Mouse (Mus musculus) MEL-GATA-1-ER (cell line): ENCODE results near the gene Depdc7.
A peak's percentile ranks its signal among the peaks of the same experiment; 100 is the strongest.

Experiments used
- DNase-seq: peaks from one replicate; pipeline ENCODE4 v3.0.0-alpha.2; 2012; ENCODE audit warnings: low read depth; ENCODE audit errors: extremely low read depth

Gene Depdc7

GRCm38 (mm10) chr2:104716279-104716678 lies 26.4 kb downstream of the Depdc7 start, which contains the start of gene Pin1rt1:
Gene Pin1rt1, minus strand, starts transcription at chr2:104716379.
- DNase-seq, result no peak

GRCm38 (mm10) chr2:104714254-104714691 lies 28.4 kb downstream of the Depdc7 start:
- no peak for DNase-seq

- no peak for DNase-seq
Observed at GRCm38 (mm10) chr2:104712486-104712809, 30.2 kb downstream of the Depdc7 start.

- DNase-seq, result no peak
Observed at GRCm38 (mm10) chr2:104711585-104712485, 30.8 kb downstream of the Depdc7 start, which contains the start of gene Tcp11l1. Gene Tcp11l1, minus strand, starts transcription at chr2:104712169.

GRCm38 (mm10) chr2:104710670-104711370 lies 31.9 kb downstream of the Depdc7 start:
- peak; percentile 69 for DNase-seq

GRCm38 (mm10) chr2:104709786-104710337 lies 32.8 kb downstream of the Depdc7 start:
- DNase-seq, result no peak

- no peak for DNase-seq
Observed at GRCm38 (mm10) chr2:104704355-104704754, 38.3 kb downstream of the Depdc7 start.

- no peak for DNase-seq
Observed at GRCm38 (mm10) chr2:104703158-104703557, 39.5 kb downstream of the Depdc7 start.

- no peak for DNase-seq
Observed at GRCm38 (mm10) chr2:104699659-104700058, 43.0 kb downstream of the Depdc7 start.

- DNase-seq, result no peak
Observed at GRCm38 (mm10) chr2:104692551-104692950, 50.1 kb downstream of the Depdc7 start.

GRCm38 (mm10) chr2:104690720-104691119 lies 52.0 kb downstream of the Depdc7 start:
- peak; percentile 58 for DNase-seq

- no peak for DNase-seq
Observed at GRCm38 (mm10) chr2:104688724-104689123, 54.0 kb downstream of the Depdc7 start.

- no peak for DNase-seq
Observed at GRCm38 (mm10) chr2:104688321-104688720, 54.4 kb downstream of the Depdc7 start.

GRCm38 (mm10) chr2:104687261-104687660 lies 55.4 kb downstream of the Depdc7 start:
- DNase-seq, result peak; percentile 65

- peak; percentile 38 for DNase-seq
Observed at GRCm38 (mm10) chr2:104685418-104685817, 57.3 kb downstream of the Depdc7 start.

GRCm38 (mm10) chr2:104684771-104685170 lies 57.9 kb downstream of the Depdc7 start:
- DNase-seq, result no peak

GRCm38 (mm10) chr2:104677326-104677725 lies 65.4 kb downstream of the Depdc7 start:
- DNase-seq, result no peak
